Mouse (Mus musculus): ENCODE measurements around the gene Myadm.
A peak's percentile ranks its signal among the peaks of the same experiment; 100 is the strongest.
"Not testable (repeated sequence)": the region's sequence is repeated elsewhere in the genome, so short reads cannot be mapped to it uniquely, and the experiment has no call there.

The Myadm gene

GRCm38 (mm10) chr7:3280654-3281153, 8.2 kb upstream of the Myadm start:
- H3K27me3 ChIP-seq (ENCODE audit: control insufficient read depth, insufficient read depth, low read length, poor library complexity, severe bottlenecking): no peaks in the 10 kb centered on the region

GRCm38 (mm10) chr7:3281741-3282140, 7.1 kb upstream of the Myadm start:
- Histone ChIP-seq H3K27me3 (ENCODE audit: control insufficient read depth, insufficient read depth, low read length, poor library complexity, severe bottlenecking) (no peaks in the 10 kb centered on the region), H3K36me3 (ENCODE audit: control insufficient read depth, insufficient read depth, low read length, poor library complexity, severe bottlenecking) (no peaks in the 10 kb centered on the region)
- no peak for DNase-seq (ENCODE audit: low read depth, low spot score)

More at GRCm38 (mm10) chr7:3280654-3281153, 8.2 kb upstream of the Myadm start:
- no peaks in the 10 kb centered on the region for H3K36me3 ChIP-seq (ENCODE audit: control insufficient read depth, insufficient read depth, low read length, poor library complexity, severe bottlenecking)
- no peak for DNase-seq (ENCODE audit: low read depth, low spot score)

GRCm38 (mm10) chr7:3283081-3283875, 5.6 kb upstream of the Myadm start:
- DNase-seq (ENCODE audit: low read depth, low spot score): no peak
- Histone ChIP-seq H3K27me3 (ENCODE audit: control insufficient read depth, insufficient read depth, low read length, poor library complexity, severe bottlenecking) (no peaks in the 10 kb centered on the region), H3K36me3 (ENCODE audit: control insufficient read depth, insufficient read depth, low read length, poor library complexity, severe bottlenecking) (no peaks in the 10 kb centered on the region)

DNA sequence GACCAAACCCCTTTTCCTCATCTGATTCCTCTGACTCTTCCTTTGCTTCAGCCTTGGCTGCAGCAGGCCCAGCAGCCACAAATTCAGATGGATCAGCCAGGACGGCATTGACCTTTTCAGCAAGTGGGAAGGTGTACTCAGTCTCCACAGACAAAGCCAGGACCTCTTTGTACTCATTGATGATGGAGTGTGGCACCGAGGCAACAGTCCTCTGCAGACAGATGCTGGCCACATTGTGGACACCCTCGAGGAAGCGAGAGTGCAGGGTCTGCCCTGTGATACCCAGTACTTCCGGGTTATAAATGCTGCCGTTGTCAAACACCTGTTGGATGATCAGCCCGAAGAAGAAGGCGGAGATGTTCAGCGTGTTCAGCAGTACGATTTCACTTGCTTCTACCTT, 4.3 kb upstream of the Myadm start:
- H3K36me3 ChIP-seq (ENCODE audit: control insufficient read depth, insufficient read depth, low read length, poor library complexity, severe bottlenecking): no peaks in the 10 kb centered on the region
- no peak for DNase-seq (ENCODE audit: low read depth, low spot score)

DNA sequence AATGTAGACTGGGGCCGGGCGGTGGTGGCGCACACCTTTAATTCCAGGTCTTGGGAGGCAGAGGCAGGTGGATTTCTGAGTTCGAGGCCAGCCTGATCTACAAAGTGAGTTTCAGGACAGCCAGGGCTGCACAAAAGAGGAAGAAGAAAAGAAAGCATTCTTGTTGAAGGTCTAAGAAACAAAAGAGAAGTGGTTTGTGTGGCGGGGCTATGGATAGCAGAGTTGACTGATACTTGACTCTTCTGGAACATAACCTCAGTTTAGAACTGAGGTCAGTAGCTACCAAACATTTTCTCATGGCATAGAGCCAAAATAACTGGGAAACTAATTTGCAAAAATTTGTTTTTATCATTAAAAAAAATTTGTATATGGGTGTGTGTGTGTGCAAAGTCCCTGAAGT, 2.8 kb upstream of the Myadm start:
- Histone ChIP-seq H3K27me3 (ENCODE audit: control insufficient read depth, insufficient read depth, low read length, poor library complexity, severe bottlenecking) (no peaks in the 10 kb centered on the region), H3K36me3 (ENCODE audit: control insufficient read depth, insufficient read depth, low read length, poor library complexity, severe bottlenecking) (no peaks in the 10 kb centered on the region)
- peak; percentile 67 for DNase-seq (ENCODE audit: low read depth, low spot score)

More for the DNA sequence above, 4.3 kb upstream of the Myadm start:
- no peaks in the 10 kb centered on the region for H3K27me3 ChIP-seq (ENCODE audit: control insufficient read depth, insufficient read depth, low read length, poor library complexity, severe bottlenecking)

GRCm38 (mm10) chr7:3287186-3287585, 1.7 kb upstream of the Myadm start:
- no peaks in the 10 kb centered on the region for H3K36me3 ChIP-seq (ENCODE audit: control insufficient read depth, insufficient read depth, low read length, poor library complexity, severe bottlenecking)
- no peaks in the 10 kb centered on the region for H3K27me3 ChIP-seq (ENCODE audit: control insufficient read depth, insufficient read depth, low read length, poor library complexity, severe bottlenecking)
- no peak for DNase-seq (ENCODE audit: low read depth, low spot score)

DNA sequence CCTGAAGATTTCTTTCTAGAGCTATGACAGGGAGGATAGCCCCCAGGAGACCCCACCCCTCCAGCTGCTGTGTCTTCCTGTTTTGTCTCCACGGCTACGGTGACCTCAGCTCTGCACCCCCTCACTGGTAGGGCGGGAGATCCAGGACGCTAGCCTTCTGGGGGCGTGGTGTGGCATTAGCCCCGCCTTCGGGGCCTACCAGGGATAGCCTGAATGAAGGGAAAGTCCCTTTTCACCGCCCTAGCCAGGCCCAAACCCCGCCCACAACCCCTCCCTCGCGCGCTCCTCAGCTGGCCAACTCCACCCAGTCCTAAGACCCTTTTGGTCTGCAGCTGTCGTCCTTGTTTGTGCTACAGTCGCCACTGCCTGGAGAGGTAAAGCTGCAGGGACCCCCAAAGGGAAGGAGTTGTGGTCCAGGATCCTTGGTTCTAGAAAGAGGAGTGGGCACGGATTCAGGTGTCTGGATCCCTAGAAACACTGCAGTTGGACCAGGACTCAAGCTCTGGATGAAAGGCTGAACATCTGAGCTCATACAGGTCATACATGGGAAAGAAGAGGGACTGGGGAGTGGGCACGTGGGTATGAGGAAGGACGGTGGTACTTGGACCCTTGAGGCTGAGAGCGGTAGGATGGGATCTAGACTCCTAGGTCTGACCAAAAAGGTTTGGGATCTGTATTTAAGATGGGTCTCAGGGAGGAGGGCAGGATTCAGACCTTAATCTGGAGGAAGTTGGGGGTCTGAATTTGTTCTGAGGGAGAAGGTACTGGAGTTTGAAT, 1.6 kb downstream of the Myadm start:
- no peaks in the 10 kb centered on the region for H3K36me3 ChIP-seq (ENCODE audit: control insufficient read depth, insufficient read depth, low read length, poor library complexity, severe bottlenecking)
- DNase-seq (ENCODE audit: low read depth, low spot score): peak; percentile 99
- H3K27me3 ChIP-seq (ENCODE audit: control insufficient read depth, insufficient read depth, low read length, poor library complexity, severe bottlenecking): no peaks in the 10 kb centered on the region

DNA sequence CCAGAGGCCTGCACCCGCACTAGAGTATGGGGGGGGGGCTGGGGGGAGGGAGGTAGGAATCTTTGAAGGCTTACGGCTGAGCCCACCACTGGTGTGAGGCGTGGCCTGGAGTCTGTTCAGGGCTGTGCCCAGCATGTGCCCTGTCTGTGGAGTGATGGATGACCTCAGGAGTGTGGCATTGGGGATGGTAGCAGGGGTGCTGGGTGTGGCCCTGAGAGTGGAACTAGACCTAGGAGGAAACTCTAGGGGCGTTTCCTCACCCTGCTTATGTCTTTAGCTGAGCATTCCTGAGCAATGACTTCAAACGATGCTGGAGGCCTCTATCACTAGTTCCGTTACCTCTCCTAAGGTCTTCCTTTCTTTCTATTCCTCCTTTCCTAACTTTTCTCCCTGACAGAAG, 2.3 kb downstream of the Myadm start:
- H3K27me3 ChIP-seq (ENCODE audit: control insufficient read depth, insufficient read depth, low read length, poor library complexity, severe bottlenecking): no peaks in the 10 kb centered on the region
- H3K36me3 ChIP-seq (ENCODE audit: control insufficient read depth, insufficient read depth, low read length, poor library complexity, severe bottlenecking): no peaks in the 10 kb centered on the region
- peak; percentile 51 for DNase-seq (ENCODE audit: low read depth, low spot score)

GRCm38 (mm10) chr7:3291764-3292163, 2.9 kb downstream of the Myadm start:
- H3K27me3 ChIP-seq (ENCODE audit: control insufficient read depth, insufficient read depth, low read length, poor library complexity, severe bottlenecking): no peaks in the 10 kb centered on the region
- DNase-seq (ENCODE audit: low read depth, low spot score): no peak
- H3K36me3 ChIP-seq (ENCODE audit: control insufficient read depth, insufficient read depth, low read length, poor library complexity, severe bottlenecking): peaks cover 2% of the 10 kb centered on the region; the same call in 1 of the 2 replicates

DNA sequence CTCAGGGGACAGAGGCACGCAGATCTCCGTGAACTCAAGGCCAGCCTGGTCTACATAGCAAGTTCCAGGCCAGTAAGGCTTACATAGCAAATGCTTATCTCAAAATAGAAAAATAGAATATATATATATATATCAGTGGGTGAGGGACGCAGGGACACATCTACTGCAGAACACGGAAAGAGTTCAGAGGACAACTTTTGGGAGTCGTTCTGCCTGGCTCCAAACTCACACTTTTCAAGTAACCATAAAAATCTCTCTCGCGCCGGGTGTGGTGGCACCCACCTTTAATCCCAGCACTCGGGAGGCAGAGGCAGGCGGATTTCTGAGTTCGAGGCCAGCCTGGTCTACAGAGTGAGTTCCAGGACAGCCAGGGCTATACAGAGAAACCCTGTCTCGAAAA, 3.4 kb downstream of the Myadm start:
- not testable (repeated sequence) for DNase-seq (ENCODE audit: low read depth, low spot score); H3K27me3 ChIP-seq (ENCODE audit: control insufficient read depth, insufficient read depth, low read length, poor library complexity, severe bottlenecking); H3K36me3 ChIP-seq (ENCODE audit: control insufficient read depth, insufficient read depth, low read length, poor library complexity, severe bottlenecking)

GRCm38 (mm10) chr7:3292791-3293190, 3.9 kb downstream of the Myadm start:
- H3K36me3 ChIP-seq (ENCODE audit: control insufficient read depth, insufficient read depth, low read length, poor library complexity, severe bottlenecking): peaks cover 3% of the 10 kb centered on the region
- peak; percentile 62 for DNase-seq (ENCODE audit: low read depth, low spot score)
- H3K27me3 ChIP-seq (ENCODE audit: control insufficient read depth, insufficient read depth, low read length, poor library complexity, severe bottlenecking): no peaks in the 10 kb centered on the region

DNA sequence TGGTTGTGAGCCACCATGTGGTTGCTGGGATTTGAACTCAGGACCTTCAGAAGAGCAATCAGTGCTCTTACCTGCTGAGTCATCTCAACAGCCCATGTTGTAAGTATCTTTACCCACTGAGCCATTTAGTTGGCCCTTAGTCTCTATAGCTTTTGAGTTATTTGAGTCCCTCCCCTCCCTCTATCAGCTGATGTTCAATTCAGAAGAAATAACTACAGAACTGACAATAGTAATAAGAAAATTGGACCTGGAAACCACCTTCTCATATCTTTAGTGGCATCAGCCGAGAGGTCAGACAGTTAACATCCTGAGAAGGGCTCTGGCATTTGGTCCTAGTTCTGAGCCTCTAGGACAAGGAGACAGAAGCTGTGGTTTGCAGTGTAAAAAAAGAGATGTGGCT, 5.9 kb downstream of the Myadm start:
- H3K36me3 ChIP-seq (ENCODE audit: control insufficient read depth, insufficient read depth, low read length, poor library complexity, severe bottlenecking): peaks cover 4% of the 10 kb centered on the region
- no peaks in the 10 kb centered on the region for H3K27me3 ChIP-seq (ENCODE audit: control insufficient read depth, insufficient read depth, low read length, poor library complexity, severe bottlenecking)
- DNase-seq (ENCODE audit: low read depth, low spot score): no peak

GRCm38 (mm10) chr7:3295321-3296110, 6.6 kb downstream of the Myadm start:
- peaks cover 4% of the 10 kb centered on the region for H3K36me3 ChIP-seq (ENCODE audit: control insufficient read depth, insufficient read depth, low read length, poor library complexity, severe bottlenecking)
- DNase-seq (ENCODE audit: low read depth, low spot score): peak; percentile 51
- no peaks in the 10 kb centered on the region for H3K27me3 ChIP-seq (ENCODE audit: control insufficient read depth, insufficient read depth, low read length, poor library complexity, severe bottlenecking)

DNA sequence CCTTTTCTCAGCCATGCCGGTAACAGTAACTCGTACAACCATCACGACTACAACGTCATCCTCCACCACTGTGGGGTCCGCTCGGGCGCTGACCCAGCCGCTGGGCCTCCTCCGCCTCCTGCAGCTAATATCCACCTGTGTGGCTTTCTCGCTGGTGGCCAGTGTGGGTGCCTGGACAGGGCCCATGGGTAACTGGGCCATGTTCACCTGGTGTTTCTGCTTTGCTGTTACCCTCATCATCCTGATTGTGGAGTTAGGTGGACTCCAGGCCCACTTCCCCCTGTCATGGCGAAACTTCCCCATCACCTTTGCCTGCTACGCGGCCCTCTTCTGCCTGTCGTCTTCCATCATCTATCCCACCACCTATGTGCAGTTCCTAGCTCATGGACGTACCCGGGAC, 7.8 kb downstream of the Myadm start:
- Histone ChIP-seq H3K36me3 (ENCODE audit: control insufficient read depth, insufficient read depth, low read length, poor library complexity, severe bottlenecking) (peaks cover 4% of the 10 kb centered on the region), H3K27me3 (ENCODE audit: control insufficient read depth, insufficient read depth, low read length, poor library complexity, severe bottlenecking) (no peaks in the 10 kb centered on the region)
- no peak for DNase-seq (ENCODE audit: low read depth, low spot score)
